Mouse (Mus musculus) T-helper 1 cell (primary cell): ENCODE measurements around the gene Foxp1.

Experiments
- in situ Hi-C: fragments of 300-600 bp; cut with MboI, MseI; formaldehyde crosslinking; loops from one replicate; pipeline ENCODE4 v1.15.1; 2025; ENCODE audit warnings: high pct_unique_total_duplicates

Foxp1 gene

DNA sequence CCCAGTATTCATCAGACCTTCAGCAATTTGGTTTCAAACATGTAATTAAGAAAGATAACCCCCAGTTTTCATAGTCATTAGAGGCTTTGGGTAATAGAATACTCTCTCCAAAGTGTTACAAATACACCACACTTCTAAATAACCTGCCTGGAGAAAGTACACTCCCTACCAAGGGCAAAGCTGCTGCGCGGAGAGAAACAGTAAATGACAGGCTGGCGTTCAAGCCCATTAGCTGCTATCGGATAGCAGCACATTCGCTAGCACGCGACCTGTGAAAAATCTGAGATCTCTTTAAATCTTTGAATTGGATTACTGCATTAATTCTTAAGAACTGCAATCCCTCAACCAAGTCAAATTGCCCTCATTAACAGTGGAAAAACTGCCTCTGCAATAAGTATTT, 418.1 kb downstream of the Foxp1 start:
- in situ Hi-C loops: no loop called here

DNA sequence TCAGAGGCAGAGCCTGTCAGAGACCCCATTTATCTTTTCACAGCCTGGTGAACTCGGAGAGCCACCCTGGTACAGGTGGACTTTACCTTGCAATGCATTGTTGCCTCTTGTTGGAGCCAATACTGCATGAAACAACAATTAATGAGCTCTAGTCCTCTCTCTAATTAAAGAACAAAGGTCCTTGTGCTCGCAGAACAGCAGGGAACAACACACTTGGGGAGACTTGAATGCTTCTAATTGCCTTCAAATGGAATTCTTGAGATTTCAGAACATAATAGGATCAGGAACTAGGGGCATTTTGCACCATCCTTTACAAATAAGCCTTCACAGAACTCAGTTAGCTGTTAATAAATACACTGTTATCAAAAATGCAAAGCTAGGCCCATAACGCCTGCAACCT, 418.6 kb downstream of the Foxp1 start:
- in situ Hi-C loops: no loop called here

DNA sequence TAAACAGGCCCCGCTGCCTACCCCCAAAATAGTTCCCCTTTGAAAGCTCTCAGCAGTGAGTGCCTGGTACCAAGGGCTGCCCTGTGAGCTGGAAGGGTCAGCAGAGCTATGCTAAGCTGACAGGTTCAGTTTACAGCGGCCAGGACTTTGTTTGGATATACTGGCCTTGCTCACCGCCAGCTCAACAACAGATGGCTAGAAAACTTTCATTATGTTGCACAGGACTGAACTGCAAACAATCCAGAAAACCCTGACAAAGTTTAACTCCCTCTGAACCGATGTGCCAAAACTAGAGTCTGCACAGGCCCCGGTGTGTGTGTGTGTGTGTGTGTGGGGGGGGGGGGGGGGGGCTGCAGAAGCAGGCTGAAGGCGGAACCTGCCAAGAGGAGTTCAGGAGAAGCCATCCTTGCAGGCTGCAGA, 421.0 kb downstream of the Foxp1 start:
- in situ Hi-C loops: no loop called here

DNA sequence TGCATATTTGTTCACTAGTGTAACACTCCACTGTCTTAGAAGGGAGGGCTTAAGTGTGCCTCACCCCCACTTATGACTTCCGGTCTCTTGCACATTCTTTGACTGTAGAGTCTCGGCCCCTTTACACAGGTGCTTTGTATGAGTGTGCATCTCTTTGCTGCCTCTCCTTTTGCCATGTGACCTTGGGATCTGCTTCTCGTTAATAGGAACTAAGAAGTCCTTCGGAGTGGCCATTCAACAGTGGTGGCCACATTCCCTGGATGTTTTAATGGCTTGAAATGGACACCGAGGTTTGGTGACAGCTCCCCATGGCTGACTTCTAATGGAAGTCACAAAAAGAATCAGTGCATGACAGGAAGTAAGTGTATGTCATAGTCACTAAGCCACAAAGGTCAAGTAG, 422.2 kb downstream of the Foxp1 start:
- in situ Hi-C loops: no loop called here

DNA sequence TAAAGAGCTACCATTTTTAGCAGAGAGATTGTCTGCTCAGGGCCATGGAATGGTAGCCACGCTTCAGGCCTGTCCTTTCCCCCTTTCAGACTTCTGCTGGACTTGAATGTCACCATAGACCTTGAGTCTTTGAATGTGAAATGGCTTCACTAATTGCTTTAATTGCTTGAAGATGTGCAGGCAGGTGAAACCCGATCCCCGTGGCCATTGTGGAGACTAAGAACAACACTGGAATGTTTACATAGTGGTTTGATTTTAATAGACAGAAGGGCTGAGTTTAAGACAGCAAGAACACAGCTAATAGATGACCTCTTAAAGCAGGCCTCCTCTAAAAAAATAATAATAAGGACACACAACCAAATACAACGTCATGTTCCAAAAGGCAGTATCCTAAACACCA, 422.7 kb downstream of the Foxp1 start:
- in situ Hi-C loops: loop anchor here (5.0 kb wide), 1 partner anchor 73 kb away; no protein-coding TSS in a partner anchor

DNA sequence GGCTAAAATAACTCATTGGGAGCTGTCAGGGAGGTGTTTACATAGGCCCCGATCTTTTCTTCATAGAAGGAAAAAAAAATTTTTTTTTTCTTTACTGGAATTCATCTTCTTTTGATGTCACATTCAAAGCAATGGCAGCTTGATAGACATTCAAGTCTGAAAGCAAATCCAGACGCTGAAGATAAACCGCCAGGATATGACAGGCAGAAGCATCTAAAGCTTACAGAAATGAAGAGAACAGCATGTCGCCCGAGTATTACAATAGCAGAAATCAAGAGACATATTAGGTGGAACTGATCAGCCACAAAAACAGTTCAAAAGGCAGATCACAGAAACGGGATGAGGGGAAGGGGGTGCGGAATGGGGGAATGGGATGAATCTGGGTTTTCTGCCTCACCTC, 425.3 kb downstream of the Foxp1 start:
- in situ Hi-C loops: loop anchor here (5.0 kb wide), 1 partner anchor 75 kb away; no protein-coding TSS in a partner anchor

DNA sequence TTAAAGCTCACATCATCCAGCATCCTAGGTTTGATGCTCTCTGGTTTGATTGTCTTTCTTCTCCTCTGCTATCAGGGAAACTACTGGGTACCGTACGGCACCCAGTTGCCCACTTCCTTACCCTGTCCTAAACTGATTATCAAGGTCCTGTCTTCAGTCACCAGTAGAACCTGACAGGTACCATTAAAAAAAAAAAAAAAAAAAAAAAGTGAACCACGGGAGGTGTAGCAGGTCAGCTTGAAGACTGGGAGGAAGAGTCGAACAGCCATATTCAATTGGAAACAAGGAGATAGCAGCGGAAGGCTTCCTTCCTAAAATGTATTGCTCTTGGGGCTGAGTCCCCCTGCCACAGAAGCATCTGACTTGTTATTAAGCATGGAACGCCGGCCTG, 425.8 kb downstream of the Foxp1 start:
- in situ Hi-C loops: loop anchor here (5.0 kb wide), 1 partner anchor 76 kb away; no protein-coding TSS in a partner anchor

DNA sequence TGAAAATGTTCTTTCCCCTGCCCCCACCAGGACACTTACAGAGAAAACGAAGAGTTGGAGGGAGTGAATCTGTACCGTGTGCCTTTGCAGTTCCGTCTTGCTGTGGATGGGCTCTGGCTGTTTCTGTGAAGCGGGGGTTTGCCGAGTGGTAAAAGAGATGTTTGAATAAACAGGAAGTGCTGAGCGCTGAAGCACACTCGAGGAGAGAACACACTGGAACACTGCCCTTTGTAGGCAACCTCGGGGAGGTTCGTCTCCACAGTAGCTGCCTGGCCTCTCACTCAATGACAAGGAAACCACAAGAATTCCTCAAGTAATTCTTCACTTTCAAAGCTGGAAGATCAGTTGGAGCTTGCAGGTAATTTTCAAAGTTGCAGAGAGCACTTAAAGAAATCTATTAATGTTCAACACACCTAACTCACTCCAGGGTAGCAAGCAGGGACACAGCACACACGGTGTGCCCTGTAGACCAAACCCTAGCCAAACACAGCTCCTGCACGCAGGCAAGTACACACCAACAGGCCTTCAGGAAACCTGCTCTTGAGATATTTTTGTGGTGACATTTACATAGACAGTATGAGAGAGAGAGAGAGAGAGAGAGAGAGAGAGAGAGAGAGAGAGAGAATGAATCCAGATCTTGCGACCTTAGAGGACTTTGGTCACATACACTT, 426.3 kb downstream of the Foxp1 start:
- in situ Hi-C loops: loop anchor here (5.0 kb wide), 1 partner anchor 76 kb away; no protein-coding TSS in a partner anchor

DNA sequence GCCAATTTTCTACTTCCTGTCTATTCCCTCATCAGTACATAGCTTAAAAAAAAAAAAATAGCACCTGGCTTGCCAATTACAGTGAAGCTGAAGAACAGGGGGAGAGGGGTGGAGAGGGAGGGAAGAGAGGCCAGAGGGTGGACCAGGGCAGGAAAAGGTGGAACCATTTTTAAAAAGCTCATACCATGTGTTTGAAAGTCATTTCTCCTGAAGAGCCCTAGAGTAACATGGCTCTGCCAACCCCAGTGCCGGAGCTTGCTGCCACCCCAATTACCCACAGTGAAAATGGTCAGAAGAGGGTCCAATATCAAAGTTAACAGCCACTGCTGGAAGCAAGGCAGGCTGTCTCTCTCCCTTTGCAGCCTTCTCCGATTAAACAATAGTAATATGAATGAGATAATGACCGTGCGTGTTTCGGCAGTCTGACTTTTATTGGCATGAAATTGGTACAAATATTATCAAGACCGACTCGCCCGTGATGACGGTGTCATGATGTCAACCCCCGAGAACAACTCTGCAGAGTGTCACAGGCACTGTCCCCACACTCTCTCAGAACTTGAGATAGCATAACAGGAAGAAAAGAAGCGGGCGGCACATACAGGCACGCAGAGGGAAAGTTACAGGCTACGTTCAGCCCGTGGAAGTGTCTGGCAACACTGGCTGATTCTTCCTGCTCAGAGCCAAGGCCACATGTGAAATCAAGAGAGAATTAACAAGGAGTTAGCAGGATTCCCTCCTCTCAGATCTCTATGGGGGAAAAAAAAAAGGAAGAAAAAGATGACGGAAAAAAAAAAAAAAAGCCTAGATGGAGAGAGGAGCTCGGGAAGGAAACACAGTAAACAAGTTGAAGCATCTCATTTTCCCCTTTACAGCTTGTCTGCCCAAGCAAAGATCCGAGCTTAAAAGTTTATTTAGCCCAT, 427.1 kb downstream of the Foxp1 start:
- in situ Hi-C loops: loop anchor here (5.0 kb wide), 1 partner anchor 77 kb away; no protein-coding TSS in a partner anchor

DNA sequence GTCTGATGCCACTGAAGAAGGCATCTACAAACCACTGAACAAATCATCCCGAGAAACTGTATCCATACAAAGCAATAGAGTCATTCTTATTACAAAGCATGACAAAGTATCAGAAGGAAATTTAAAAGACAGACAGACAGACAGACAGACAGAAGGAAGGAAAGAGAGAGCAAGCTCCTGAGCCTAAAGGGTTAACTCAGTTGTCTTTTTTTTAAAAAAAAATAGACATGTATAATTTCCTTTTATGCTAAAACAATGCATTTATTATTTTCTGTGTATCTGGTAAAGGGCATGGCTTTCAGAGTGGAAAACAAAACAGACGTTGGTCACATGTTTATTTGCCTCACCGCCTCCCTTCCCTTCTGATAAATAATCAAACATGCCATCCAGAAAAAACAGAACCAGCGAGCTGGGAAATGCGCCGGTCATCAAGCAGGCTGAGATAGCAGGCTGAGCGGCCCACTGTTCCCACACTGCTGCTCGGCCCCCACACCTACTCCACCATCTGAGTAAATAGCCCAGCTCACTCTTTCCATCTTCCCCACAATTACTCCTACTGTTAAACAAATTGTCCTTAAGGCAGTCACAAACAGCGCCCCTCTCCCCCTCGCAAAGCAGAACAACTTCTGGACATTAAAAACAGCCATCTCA, 428.1 kb downstream of the Foxp1 start:
- in situ Hi-C loops: no loop called here

DNA sequence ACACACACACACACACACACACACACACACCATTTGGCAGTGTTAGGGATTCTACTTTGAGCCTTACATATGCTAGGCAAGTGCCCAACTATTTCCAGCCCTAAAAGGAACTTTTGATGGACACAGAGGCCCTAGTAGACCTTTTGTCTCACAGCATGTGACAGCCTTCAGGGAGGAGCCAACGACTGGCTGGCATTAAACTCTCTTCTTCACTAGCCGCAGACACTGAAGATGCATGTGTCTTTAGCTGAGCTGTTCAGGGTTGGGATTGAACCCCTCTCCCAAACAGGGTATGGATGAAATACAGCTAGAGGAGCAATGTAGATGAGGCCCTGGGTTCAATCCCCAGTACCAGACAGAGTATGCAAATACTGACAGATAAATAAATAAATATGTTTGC, 428.7 kb downstream of the Foxp1 start:
- in situ Hi-C loops: no loop called here

DNA sequence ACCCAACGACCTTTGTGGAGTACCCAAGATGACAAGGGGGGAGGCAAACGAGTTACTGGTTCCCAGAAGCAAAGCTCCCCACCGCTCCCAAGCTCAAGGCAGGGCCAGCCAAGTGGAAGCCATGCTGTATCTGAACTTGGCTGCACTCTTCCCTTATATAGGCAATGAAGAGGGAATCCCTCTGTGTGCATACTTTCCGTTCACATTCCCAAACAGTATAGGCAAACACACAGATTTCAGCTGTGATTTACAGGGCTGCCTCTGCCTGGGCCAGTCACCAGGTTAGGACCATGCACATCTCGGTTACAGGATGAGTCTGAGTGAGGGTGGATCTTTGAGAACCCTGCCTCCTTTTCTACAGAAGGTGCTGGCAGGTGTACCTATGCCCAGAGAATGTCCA, 429.3 kb downstream of the Foxp1 start:
- in situ Hi-C loops: no loop called here

DNA sequence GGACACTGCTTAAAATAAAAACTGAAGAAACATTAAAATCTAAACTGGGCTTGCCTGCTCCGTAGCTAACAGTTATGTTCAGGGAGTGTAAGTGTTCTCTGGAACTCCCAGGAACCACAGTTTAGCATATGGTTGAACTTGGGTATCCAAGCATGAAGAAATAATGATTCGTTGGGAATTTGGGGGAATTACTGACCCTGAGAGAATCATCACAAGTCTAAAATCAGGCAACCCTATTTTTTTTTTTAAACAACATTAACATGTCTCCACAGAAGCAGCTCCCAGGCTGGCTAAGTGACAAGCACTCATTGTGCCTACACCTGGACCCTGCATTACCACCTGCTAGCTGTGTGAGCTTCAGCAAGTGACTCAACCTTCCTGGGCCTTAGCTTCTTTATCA, 430.7 kb downstream of the Foxp1 start:
- in situ Hi-C loops: no loop called here

DNA sequence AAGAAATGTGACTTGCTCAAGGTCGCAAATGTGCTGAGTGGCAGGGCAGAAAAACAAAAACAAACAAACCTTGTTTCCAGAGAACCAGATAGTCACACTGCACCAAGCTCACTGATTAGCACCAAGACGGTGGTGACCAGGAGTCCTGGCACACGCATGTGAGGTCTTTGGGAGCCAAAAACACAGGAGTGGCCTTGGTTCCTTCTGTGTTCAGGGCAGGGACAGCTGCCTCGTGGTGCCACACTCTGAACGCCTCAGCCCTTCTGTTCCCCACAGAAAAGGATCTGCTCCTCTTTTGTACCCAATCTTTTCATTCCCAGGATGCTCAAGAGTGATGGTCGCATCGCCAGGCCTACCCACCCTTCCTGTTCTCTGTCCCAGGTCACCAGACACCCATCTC, 434.9 kb downstream of the Foxp1 start:
- in situ Hi-C loops: no loop called here

DNA sequence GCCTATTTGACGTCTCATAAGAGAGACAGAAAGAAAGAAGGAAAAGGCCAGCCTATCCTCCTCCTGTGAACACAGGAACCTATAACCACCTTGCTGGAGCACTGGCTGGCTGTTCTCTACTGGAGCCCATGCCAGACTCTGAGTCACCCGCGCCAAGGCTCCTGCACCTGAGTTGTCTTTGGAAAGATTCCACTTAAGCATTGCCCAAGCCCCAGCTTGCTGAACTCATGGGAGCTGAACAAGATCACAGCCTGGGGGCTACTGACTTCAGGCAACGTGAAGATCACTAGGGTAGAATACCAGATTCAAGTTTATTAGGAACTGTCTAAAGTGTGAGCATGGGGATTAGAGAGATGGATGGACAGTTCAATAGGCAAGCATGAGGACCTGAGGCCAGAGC, 437.6 kb downstream of the Foxp1 start:
- in situ Hi-C loops: no loop called here

DNA sequence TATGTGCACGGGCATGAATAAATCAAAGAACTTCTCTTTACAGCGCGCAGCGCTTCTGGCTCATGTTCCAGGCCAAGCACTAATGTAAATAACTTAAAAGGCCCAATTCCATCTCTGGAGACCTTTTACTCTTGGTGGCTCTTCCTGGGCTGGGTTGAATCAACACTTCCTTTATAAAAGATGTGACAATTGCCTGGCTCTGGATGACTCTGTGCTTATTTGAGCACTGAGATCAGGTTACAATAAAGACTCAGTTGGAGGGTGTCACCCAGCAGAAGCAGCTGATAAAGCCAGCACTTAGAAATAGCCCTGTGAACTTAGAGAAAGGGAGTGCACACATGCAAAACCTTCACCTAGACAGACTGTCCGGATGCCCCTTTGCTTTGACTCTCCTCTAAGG, 441.3 kb downstream of the Foxp1 start:
- in situ Hi-C loops: no loop called here

DNA sequence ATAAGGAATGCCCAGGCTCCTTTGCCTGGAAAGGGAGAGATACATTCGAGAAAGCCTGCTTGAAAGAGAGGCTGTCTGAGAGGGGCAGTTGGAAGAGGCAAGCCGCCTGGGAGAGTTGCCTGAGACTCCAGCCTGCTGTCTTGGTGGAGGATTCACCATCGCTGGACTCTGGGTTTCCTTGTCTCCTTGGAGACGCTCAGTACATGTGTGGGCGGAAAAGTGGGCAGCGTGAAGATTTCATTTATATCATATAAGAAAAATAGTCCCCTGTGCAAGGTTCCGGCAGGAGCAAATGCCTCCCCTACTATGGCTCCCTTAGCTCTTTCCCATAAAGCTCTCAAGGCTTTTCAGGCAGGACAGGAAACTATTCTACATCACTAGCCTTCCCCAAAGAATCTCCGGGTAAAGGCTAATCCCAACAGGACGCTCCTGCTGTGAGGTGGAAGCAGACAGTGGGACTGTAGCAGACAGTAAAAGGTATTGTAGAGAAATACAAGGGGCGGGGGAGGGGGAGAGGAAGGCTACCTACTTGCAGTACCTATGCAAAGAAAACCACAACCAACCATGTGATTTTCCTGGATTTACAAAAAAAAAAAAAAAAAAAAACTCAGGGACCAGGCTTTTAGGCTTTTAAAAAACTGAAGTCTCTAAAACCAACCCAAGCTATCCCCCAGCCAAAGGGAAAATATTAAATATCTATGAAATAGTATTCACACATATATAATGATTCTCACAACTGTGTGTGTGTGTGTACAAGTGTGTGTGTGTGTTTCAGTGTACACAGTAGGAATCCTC, 443.3 kb downstream of the Foxp1 start:
- in situ Hi-C loops: no loop called here

DNA sequence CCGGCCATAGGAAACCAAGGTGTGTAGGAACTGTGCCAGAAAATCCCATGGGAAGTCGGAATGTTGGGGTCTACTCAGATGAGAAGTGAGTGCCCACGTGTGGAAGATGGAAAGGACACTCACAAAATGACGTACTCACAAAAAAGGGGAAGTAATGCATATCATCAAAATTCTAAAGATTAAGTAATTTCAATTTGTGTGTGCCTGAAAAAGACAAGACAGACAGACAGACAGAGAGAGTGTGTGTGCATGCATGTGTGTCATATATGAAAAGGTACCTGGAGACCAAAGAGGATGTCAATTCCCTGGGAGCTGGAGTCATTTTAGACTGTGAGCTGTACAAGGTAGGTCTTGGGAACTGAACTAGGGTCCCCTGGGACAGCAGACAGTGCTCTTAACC, 444.4 kb downstream of the Foxp1 start:
- in situ Hi-C loops: no loop called here

DNA sequence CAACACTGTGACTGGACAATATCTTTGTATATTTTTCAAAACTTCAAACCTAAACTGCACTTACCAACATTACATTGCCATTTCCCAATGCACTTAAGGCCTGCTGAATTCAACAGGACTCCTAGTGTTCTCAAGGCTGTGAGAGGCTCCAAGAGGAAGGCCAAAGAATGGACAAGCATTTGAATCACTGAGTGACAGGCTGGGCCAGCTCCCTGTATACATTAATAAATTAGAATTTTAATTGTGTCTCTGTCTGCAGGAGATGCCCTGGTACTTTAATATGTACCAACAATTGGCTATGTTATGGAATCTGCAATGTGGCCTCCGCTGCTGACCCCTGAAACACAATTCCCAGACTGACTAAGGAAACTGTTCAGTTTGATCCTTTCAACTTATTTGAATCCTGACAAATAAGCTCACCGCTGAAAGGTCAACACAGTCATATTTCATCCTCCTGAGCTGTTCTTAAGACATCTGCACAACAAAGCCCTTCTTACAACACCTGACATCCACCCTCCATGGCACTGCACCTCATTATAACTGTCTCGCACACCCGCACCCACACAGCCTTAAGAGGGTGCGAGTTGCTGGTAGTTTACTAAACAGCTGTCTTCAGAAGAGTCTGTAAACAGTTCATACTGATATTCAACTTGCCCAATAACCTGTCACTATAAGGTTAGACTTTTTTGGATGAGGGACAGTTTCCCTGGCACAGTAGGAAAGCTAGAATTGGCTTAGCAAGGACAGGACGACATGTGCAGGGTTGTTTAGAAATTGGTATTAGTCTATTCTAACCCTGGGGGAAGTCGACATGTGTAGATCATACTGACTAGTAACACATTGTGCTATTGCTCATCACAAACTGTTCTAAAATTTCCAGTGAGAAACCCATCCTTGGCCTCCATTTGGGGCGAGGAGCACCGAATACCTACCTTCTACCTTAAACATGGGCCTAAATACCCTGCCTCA, 448.9 kb downstream of the Foxp1 start:
- in situ Hi-C loops: no loop called here

DNA sequence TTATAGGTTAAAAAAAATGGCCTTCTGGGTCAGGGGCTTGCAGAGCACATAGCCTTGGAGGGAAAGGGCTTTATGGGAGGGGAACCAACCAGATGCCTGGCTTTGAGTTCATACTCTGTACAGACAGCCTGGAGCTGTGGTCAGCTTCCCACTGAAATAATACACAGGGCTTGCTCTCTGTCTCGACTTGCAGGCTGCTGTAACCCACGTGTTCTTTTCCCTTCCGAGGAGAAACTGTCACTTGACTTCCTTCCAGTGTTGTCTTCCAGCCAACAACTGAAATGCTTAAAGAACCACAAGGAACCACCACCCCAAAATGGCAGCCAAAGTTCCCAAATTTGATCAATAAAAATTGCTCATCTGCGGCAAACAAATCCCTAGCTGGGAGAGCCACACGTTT, 451.8 kb downstream of the Foxp1 start:
- in situ Hi-C loops: no loop called here
